Mouse (Mus musculus) forebrain, embryonic 16.5 days (tissue): ENCODE results near the gene Golph3l. TPM values are rescaled to one million over a fixed set of nuclear protein-coding genes. Genes with fewer than 3 reads are reported as not detected.

Experiments used
- ATAC-seq: fragments of 200-750 bp; cut with Nextera tagmentation; 2 replicates; pipeline ENCODE4 v1.8.0; 2017; ENCODE audit warnings: mild to moderate bottlenecking, moderate library complexity
- H3K27ac ChIP-seq: fragments of 300-500 bp; sonication (generic); 2 replicates; pipeline ENCODE4 v1.5.1; 2014; ENCODE audit warnings: low read length, control low read depth
- H3K27me3 ChIP-seq: fragments of 300-500 bp; sonication (generic); replicated peaks from 2 replicates; pipeline ENCODE4 v1.6.1; 2014; ENCODE audit warnings: low read length; ENCODE audit not compliant: control insufficient read depth, insufficient read depth
- H3K36me3 ChIP-seq: fragments of 300-500 bp; sonication (generic); 2 replicates; pipeline ENCODE4 v1.6.1; 2014; ENCODE audit not compliant: control insufficient read depth, insufficient read depth
- H3K4me1 ChIP-seq: fragments of 300-500 bp; sonication (generic); replicated peaks from 2 replicates; pipeline ENCODE4 v1.6.1; 2014; ENCODE audit warnings: low read length; ENCODE audit not compliant: control insufficient read depth, insufficient read depth
- H3K4me2 ChIP-seq: fragments of 300-500 bp; sonication (generic); 2 replicates; pipeline ENCODE4 v1.6.1; 2014; ENCODE audit warnings: mild to moderate bottlenecking, low read length, control low read depth
- H3K4me3 ChIP-seq: fragments of 300-500 bp; sonication (generic); replicated peaks from 2 replicates; pipeline ENCODE4 v1.5.1; 2014; ENCODE audit warnings: mild to moderate bottlenecking, low read length, control low read depth
- H3K9ac ChIP-seq: fragments of 300-500 bp; sonication (generic); replicated peaks from 2 replicates; pipeline ENCODE4 v1.6.1; 2014; ENCODE audit warnings: low read depth, low read length, control low read depth
- H3K9me3 ChIP-seq: fragments of 300-500 bp; sonication (generic); 2 replicates; pipeline ENCODE4 v1.6.1; 2016; ENCODE audit warnings: low read length; ENCODE audit not compliant: control insufficient read depth
- WGBS: fragments of 180-500 bp; shearing (Covaris S2); extraction: QIAGEN DNeasy Blood & Tissue Kit; methylation state at CpG from one replicate; pipeline ENCODE4 v1.1.7; 2014; 5-methylcytosine and 5-hydroxymethylcytosine counted together
- polyA plus RNA-seq: library from polyadenylated mRNA; unstranded; fragments of >200 nt; fragmentation: Nextera tagmentation; extraction: Ambion mirVana; gene quantifications from 2 replicates; pipeline ENCODE4 v1.2.1, GENCODE M21; 2015

Golph3l gene
- polyA plus RNA-seq, 1 experiment from 2014 or later, result 33.3 TPM

- Histone ChIP-seq H3K27me3 (no peaks in the 10 kb centered on the region), H3K9me3 (no peaks in the 10 kb centered on the region), H3K9ac (peak overlapping the region; percentile 99), H3K27ac (peak overlapping the region; percentile 96), H3K4me3 (peak overlapping the region; percentile 100), H3K4me1 (peaks cover 29% of the 10 kb centered on the region), H3K36me3 (no peaks in the 10 kb centered on the region), H3K4me2 (peak overlapping the region; percentile 83)
- ATAC-seq, result peak; percentile 60
- under 1% methylated on average over 108 of the region's 113 CpGs for WGBS
These were observed 70.4 kb downstream of the Golph3l start for GRCm38 (mm10) chr3:95658868-95659712.

- peak overlapping the region; percentile 96 for H3K27ac ChIP-seq
- H3K9ac ChIP-seq, result peak overlapping the region; percentile 99
- H3K27me3 ChIP-seq, result no peaks in the 10 kb centered on the region
- 3% methylated on average over 8 of the region's 8 CpGs for WGBS
- peaks cover 2% of the 10 kb centered on the region; the same call in 1 of the 2 replicates for H3K36me3 ChIP-seq
- no peaks in the 10 kb centered on the region for H3K9me3 ChIP-seq
- H3K4me1 ChIP-seq, result peaks cover 33% of the 10 kb centered on the region
- no peak for ATAC-seq
- peak overlapping the region; percentile 100 for H3K4me3 ChIP-seq
- H3K4me2 ChIP-seq, result peak overlapping the region; percentile 83
These were observed 71.2 kb downstream of the Golph3l start for GRCm38 (mm10) chr3:95659948-95660347.

DNA sequence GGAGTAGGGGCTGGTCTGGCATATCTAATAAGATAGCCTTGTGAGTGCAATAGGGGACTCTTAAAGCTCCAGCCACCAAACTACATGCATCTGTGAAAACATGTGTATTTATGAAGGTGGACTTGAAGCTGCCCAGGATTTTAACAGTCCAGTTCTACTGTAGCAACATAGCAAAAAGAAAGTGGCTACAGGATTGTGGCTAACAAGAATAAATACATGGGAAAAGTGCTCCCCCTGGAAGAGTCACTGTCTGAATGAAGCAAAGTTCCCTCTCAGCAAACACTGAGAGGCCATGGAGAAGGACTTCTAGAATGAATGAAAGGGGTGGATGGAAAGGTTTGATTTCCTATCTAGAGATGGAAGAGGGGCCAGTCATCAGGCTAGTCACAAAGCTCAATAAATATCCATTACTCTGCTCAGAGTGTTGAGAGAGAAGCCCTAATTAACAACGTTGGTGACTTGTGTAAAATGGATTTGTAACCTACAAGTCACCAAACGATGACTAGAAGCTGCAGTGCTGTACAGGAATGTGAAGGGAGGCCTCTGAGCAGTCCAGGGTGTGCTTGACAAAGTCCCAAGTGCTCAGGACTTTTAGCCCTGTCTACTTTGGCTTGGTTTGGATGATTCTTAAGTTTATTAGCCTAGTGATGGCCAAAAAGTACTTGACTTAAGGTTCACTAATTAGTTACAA lies 72.2 kb downstream of the Golph3l start:
- Histone ChIP-seq H3K4me2 (peak overlapping the region; percentile 83), H3K9ac (peak overlapping the region; percentile 9; the same call in 1 of the 2 replicates), H3K36me3 (peaks cover 2% of the 10 kb centered on the region; the same call in 1 of the 2 replicates), H3K4me1 (peaks cover 33% of the 10 kb centered on the region), H3K27me3 (no peaks in the 10 kb centered on the region), H3K27ac (no peak overlapping the region), H3K4me3 (peak overlapping the region; percentile 100), H3K9me3 (no peaks in the 10 kb centered on the region)
- no peak for ATAC-seq
- 45% methylated on average over 2 of the region's 2 CpGs for WGBS

GRCm38 (mm10) chr3:95661945-95662715 lies 73.4 kb downstream of the Golph3l start:
- peaks cover 2% of the 10 kb centered on the region; the same call in 1 of the 2 replicates for H3K36me3 ChIP-seq
- H3K9me3 ChIP-seq, result no peaks in the 10 kb centered on the region
- H3K27me3 ChIP-seq, result no peaks in the 10 kb centered on the region
- H3K4me2 ChIP-seq, result 0 out of 2 replicates have a peak overlapping the region, but pooled peaks have one; percentile 11
- 76% methylated on average over 7 of the region's 7 CpGs for WGBS
- no peak overlapping the region for H3K27ac ChIP-seq
- H3K4me1 ChIP-seq, result peaks cover 38% of the 10 kb centered on the region
- H3K4me3 ChIP-seq, result no peak overlapping the region
- ATAC-seq, result no peak
- no peak overlapping the region for H3K9ac ChIP-seq

- WGBS, result 87% methylated on average over 7 of the region's 7 CpGs
- peaks cover 41% of the 10 kb centered on the region for H3K4me1 ChIP-seq
- no peak overlapping the region for H3K4me2 ChIP-seq
- no peak overlapping the region for H3K9ac ChIP-seq
- ATAC-seq, result no peak
- no peaks in the 10 kb centered on the region for H3K9me3 ChIP-seq
- no peak overlapping the region for H3K4me3 ChIP-seq
- no peak overlapping the region for H3K27ac ChIP-seq
- H3K36me3 ChIP-seq, result peaks cover 2% of the 10 kb centered on the region; the same call in 1 of the 2 replicates
- no peaks in the 10 kb centered on the region for H3K27me3 ChIP-seq
These were observed 74.2 kb downstream of the Golph3l start for GRCm38 (mm10) chr3:95662724-95663449.

- Histone ChIP-seq H3K36me3 (peaks cover 2% of the 10 kb centered on the region; the same call in 1 of the 2 replicates), H3K4me2 (no peak overlapping the region), H3K9ac (no peak overlapping the region), H3K9me3 (no peaks in the 10 kb centered on the region), H3K27ac (no peak overlapping the region), H3K27me3 (no peaks in the 10 kb centered on the region), H3K4me3 (no peak overlapping the region), H3K4me1 (peaks cover 39% of the 10 kb centered on the region)
- 93% methylated on average over 2 of the region's 2 CpGs for WGBS
- no peak for ATAC-seq
These were observed 74.8 kb downstream of the Golph3l start for GRCm38 (mm10) chr3:95663486-95663885.

DNA sequence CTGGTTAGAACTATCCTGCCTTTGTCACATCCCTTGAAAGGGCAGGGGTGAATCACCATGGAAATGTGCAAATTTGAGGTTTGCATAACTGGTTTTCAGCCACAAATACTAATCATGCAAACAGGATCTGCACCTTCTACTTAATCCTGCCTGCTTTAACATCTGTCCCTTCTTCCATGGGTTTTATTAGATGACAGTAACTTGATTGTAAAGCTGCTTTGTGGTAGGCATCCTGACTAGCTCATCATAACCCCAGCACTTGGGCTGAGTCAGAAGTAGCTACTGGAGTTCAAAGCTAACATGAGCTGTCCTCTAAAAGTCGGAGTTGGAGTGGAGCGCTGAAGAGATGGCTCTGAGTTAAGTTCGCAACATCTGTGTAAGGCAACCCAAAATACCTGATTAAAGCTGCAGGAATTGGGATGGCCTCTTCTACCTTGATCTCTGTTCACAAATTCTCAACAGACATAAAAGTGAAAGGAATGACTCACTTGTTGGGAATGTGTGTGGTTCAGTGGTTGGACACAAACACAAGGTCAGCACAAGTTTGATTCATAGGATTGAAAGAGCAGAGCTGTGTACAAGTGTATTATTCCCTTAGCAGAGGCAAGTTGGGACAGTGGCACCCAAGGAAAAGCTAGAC lies 75.4 kb downstream of the Golph3l start:
- no peaks in the 10 kb centered on the region for H3K9me3 ChIP-seq
- peaks cover 39% of the 10 kb centered on the region for H3K4me1 ChIP-seq
- no peak overlapping the region for H3K27ac ChIP-seq
- no peaks in the 10 kb centered on the region for H3K27me3 ChIP-seq
- ATAC-seq, result no peak
- no peak overlapping the region for H3K4me3 ChIP-seq
- 92% methylated on average over 3 of the region's 3 CpGs for WGBS
- no peak overlapping the region for H3K4me2 ChIP-seq
- H3K9ac ChIP-seq, result no peak overlapping the region
- peaks cover 2% of the 10 kb centered on the region; the same call in 1 of the 2 replicates for H3K36me3 ChIP-seq

DNA sequence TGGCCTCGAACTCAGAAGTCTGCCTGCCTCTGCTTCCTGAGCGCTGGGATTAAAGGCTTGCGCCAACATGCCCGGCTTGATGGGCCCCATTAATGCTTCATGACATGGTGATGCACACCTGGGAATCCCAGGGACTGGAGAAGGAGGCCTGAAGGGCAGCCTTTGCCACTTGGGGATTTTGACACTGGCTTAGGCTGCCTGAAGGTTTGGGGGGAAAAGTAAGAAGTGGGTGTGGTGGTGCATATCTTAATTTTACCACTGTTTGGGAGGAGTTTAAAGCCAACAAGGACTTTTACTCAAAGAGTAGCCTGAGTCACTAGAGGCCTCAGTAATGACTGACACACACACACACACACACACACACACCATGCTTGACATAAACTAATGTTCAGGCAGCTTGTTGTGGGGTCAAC lies 76.2 kb downstream of the Golph3l start:
- Histone ChIP-seq H3K27ac (no peak overlapping the region), H3K27me3 (no peaks in the 10 kb centered on the region), H3K9me3 (no peaks in the 10 kb centered on the region), H3K4me3 (no peak overlapping the region), H3K4me2 (no peak overlapping the region), H3K9ac (no peak overlapping the region), H3K4me1 (peaks cover 39% of the 10 kb centered on the region), H3K36me3 (peaks cover 2% of the 10 kb centered on the region; the same call in 1 of the 2 replicates)
- 89% methylated on average over 4 of the region's 4 CpGs for WGBS
- ATAC-seq, result no peak
